In the genomic region with DNA sequence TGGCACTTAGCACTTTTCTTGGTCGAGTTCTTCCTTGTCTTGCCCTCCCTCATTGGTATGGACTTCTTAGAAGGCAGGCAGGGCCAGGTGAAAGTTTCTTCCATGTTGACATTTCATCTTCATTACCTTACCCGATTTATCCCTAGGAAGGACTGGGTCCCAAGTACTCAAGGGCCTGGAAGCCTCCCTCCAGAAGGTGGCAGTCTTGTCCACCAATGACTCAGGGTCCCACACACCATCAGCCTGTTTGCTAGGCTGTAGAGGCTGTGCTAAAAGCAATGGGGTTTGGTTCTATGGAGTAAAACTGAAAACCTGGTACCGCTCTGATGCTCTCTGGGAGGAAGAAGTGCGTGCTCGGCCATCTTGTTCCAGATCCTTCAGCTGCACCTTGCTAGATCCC, we compare ENCODE assay signal across 8 mouse cellular contexts. TPM values are rescaled to one million over a fixed set of nuclear protein-coding genes. Genes with fewer than 3 reads are reported as not detected.
DNase-seq lines count a peak whose midpoint lies in the region; ATAC-seq and TF ChIP-seq lines count a peak whose summit lies in the region.

No protein-coding gene starts in this region.

- no peaks in the 10 kb centered on the region for H3K9me3 ChIP-seq in neural tube, embryonic 15.5 days (replicated peaks)

- TF ChIP-seq CTCF in spleen, adult 2 months (IDR thresholded peaks at IDR 0.05; ENCODE audit: extremely low read depth, insufficient read depth, insufficient read length, insufficient replicate concordance), result peak; percentile 43; the same call in 1 of the 2 replicates
- peak; percentile 50; the same call in 1 of the 2 replicates for TF ChIP-seq CTCF in brain, embryonic 14.5 days (IDR thresholded peaks at IDR 0.05; ENCODE audit: borderline replicate concordance, extremely low read depth, insufficient read depth, insufficient read length)

- no peak overlapping the region for H3K9ac ChIP-seq in neural tube, embryonic 15.5 days (replicated peaks)

- H3K4me2 ChIP-seq in neural tube, embryonic 15.5 days, result no peak overlapping the region

- no peaks in the 10 kb centered on the region for H3K27me3 ChIP-seq in spleen, adult 2 months (ENCODE audit: control insufficient read depth, insufficient read depth, low read length)
- H3K27me3 ChIP-seq in neural tube, embryonic 15.5 days (replicated peaks), result no peaks in the 10 kb centered on the region

- DNase-seq in gastrocnemius, adult 18-20 months (ENCODE audit: low spot score), result peak; percentile 21
- no peak for DNase-seq in gastrocnemius, postnatal 25 days
- DNase-seq in spleen, adult 2 months (ENCODE audit: low read depth in 1 of 2, low spot score in 2 of 2), result peak; percentile 4 to 30
- DNase-seq in spleen, adult 12 weeks (ENCODE audit: low spot score), result no peak
- peak; percentile 51 for DNase-seq in brain, embryonic 14.5 days (ENCODE audit: low read depth)
- peak; percentile 65 for DNase-seq in heart, postnatal 4 days
- peak; percentile 54 to 64 for DNase-seq in lung, postnatal 4 days

- H3K36me3 ChIP-seq in spleen, adult 2 months (ENCODE audit: control insufficient read depth, insufficient read depth, low read length), result no peaks in the 10 kb centered on the region
- H3K36me3 ChIP-seq in neural tube, embryonic 15.5 days, result no peaks in the 10 kb centered on the region

- no peak for TF ChIP-seq POLR2A in spleen, adult 2 months (IDR thresholded peaks at IDR 0.05; ENCODE audit: low read depth, low read length)
- no peak for TF ChIP-seq POLR2A in brain, embryonic 14.5 days (IDR thresholded peaks at IDR 0.05; ENCODE audit: borderline replicate concordance, extremely low read depth, insufficient read depth, insufficient read length, poor library complexity, severe bottlenecking)

- H3K27ac ChIP-seq in spleen, adult 2 months (ENCODE audit: insufficient read depth, low read length), result no peak overlapping the region
- no peak overlapping the region for H3K27ac ChIP-seq in neural tube, embryonic 15.5 days (replicated peaks)

- WGBS in spleen, adult 2 months, result 76% methylated on average over 5 of the region's 5 CpGs
- WGBS in neural tube, embryonic 15.5 days, result 78% methylated on average over 5 of the region's 5 CpGs

- H3K4me1 ChIP-seq in spleen, adult 2 months (ENCODE audit: control insufficient read depth, insufficient read depth, insufficient read length), result no peaks in the 10 kb centered on the region
- no peaks in the 10 kb centered on the region for H3K4me1 ChIP-seq in neural tube, embryonic 15.5 days

- H3K4me3 ChIP-seq in spleen, adult 2 months (ENCODE audit: extremely low read depth, insufficient read depth, insufficient read length), result no peak overlapping the region
- H3K4me3 ChIP-seq in neural tube, embryonic 15.5 days (replicated peaks), result no peak overlapping the region

- ATAC-seq in neural tube, embryonic 15.5 days (ENCODE audit: low FRiP score), result no peak

RNA-seq across cellular contexts. Expression of gene Thegl, which starts 13.9 kb away (rescaled TPM):
- total RNA-seq in gastrocnemius, adult 18-20 months (2021), result not detected
- total RNA-seq in gastrocnemius, postnatal 25 days (2021), result not detected
- not detected in 2 replicates for polyA plus RNA-seq in spleen, adult 2 months (2012; rRNA removed)
- 0.21 and 0.32 TPM in 2 replicates for polyA plus RNA-seq in brain, embryonic 14.5 days (2012; rRNA removed)
- total RNA-seq in heart, postnatal 4 days (2021), result not detected
- polyA plus RNA-seq in neural tube, embryonic 15.5 days (2015; fragmentation: Nextera tagmentation; extraction: Ambion mirVana), result 0.60 and 0.75 TPM in 2 replicates

RNA-seq across cellular contexts. Expression of gene Arl9, which starts 25.9 kb away (rescaled TPM):
- not detected for total RNA-seq in gastrocnemius, adult 18-20 months (2021)
- not detected for total RNA-seq in gastrocnemius, postnatal 25 days (2021)
- polyA plus RNA-seq in spleen, adult 2 months (2012; rRNA removed), result not detected in 2 replicates
- polyA plus RNA-seq in brain, embryonic 14.5 days (2012; rRNA removed), result 0.48 and 1.1 TPM in 2 replicates
- not detected for total RNA-seq in heart, postnatal 4 days (2021)
- 0.42 TPM in 1 of 2 replicates, not detected in the other for polyA plus RNA-seq in neural tube, embryonic 15.5 days (2015; fragmentation: Nextera tagmentation; extraction: Ambion mirVana)

RNA-seq across cellular contexts. Expression of gene Srp72, which starts 55.3 kb away (rescaled TPM):
- 10 to 100 TPM; 42.6 to 50.3 TPM for total RNA-seq in gastrocnemius, adult 18-20 months (2021)
- total RNA-seq in gastrocnemius, postnatal 25 days (2021), result 10 to 100 TPM; 51.3 to 53.1 TPM
- polyA plus RNA-seq in spleen, adult 2 months (2012; rRNA removed), result 12.4 and 12.6 TPM in 2 replicates
- 69.3 and 77.8 TPM in 2 replicates for polyA plus RNA-seq in brain, embryonic 14.5 days (2012; rRNA removed)
- total RNA-seq in heart, postnatal 4 days (2021), result 10 to 100 TPM; 72.0 to 72.7 TPM
- polyA plus RNA-seq in neural tube, embryonic 15.5 days (2015; fragmentation: Nextera tagmentation; extraction: Ambion mirVana), result 87.2 and 91.5 TPM in 2 replicates

Comparison
In these comparisons a context has a peak if more than half of its experiments do, and no peak if none do; other contexts are left out.
1. DNase-seq: peak in gastrocnemius, adult 18-20 months (single experiment), spleen, adult 2 months (2 of 2), brain, embryonic 14.5 days (single experiment), heart, postnatal 4 days (single experiment) and lung, postnatal 4 days (2 of 2); none in gastrocnemius, postnatal 25 days (single experiment) and spleen, adult 12 weeks (single experiment).